Mouse (Mus musculus) heart, adult 2 months (tissue): ENCODE data around the gene Ahdc1. TPM values are rescaled to one million over a fixed set of nuclear protein-coding genes. Genes with fewer than 3 reads are reported as not detected.

ENCODE experiments used
- DNase-seq, 2 experiments: peaks; one replicate each; pipeline ENCODE4 v3.0.0; 2021
- H3K27ac ChIP-seq: fragments of 200-600 bp; 2 replicates; pipeline ENCODE4 v1.8.1; 2022
- H3K27me3 ChIP-seq: fragments of 200-500 bp; 2 replicates; pipeline ENCODE4 v1.6.1; 2012; ENCODE audit warnings: mild to moderate bottlenecking, low read length, inconsistent platforms, mixed read lengths; ENCODE audit not compliant: control insufficient read depth, insufficient read depth
- H3K36me3 ChIP-seq: fragments of 200-500 bp; 2 replicates; pipeline ENCODE4 v1.6.1; 2012; ENCODE audit warnings: low read length, inconsistent platforms; ENCODE audit not compliant: control insufficient read depth, insufficient read depth
- H3K4me1 ChIP-seq: fragments of 200-500 bp; 2 replicates; pipeline ENCODE4 v1.6.1; 2011; ENCODE audit warnings: low read length; ENCODE audit not compliant: control insufficient read depth, insufficient read depth
- H3K4me3 ChIP-seq: fragments of 200-600 bp; 2 replicates; pipeline ENCODE4 v1.8.1; 2022
- H3K79me2 ChIP-seq: fragments of 200-500 bp; replicated peaks from 2 replicates; pipeline ENCODE4 v1.6.1; 2012; ENCODE audit warnings: mild to moderate bottlenecking, inconsistent platforms, low read length, moderate library complexity, mixed read lengths; ENCODE audit not compliant: control insufficient read depth, insufficient read depth
- H3K9ac ChIP-seq: fragments of 200-500 bp; 2 replicates; pipeline ENCODE4 v1.6.1; 2012; ENCODE audit warnings: low read depth, mild to moderate bottlenecking, control low read depth, inconsistent platforms, low read length, mixed read lengths
- CTCF ChIP-seq: fragments of 200-600 bp; IDR thresholded peaks from 2 replicates; pipeline ENCODE4 v1.8.1; 2022; ENCODE audit warnings: antibody characterized with exemption, mild to moderate bottlenecking, moderate library complexity
- EP300 ChIP-seq: fragments of 200-500 bp; IDR thresholded peaks from 2 replicates; pipeline ENCODE4 v1.6.1; 2011; ENCODE audit warnings: low read depth, low read length, control low read depth; ENCODE audit not compliant: insufficient read depth
- POLR2A ChIP-seq: fragments of 200-500 bp; IDR thresholded peaks from 2 replicates; pipeline ENCODE4 v1.6.1; 2011; ENCODE audit warnings: mild to moderate bottlenecking, low read depth, low read length, control low read depth; ENCODE audit not compliant: insufficient read depth
- WGBS: fragments of 180-500 bp; shearing (Covaris S2); methylation state at CpG from one replicate; pipeline ENCODE4 v1.1.7; 2018; 5-methylcytosine and 5-hydroxymethylcytosine counted together
- intact Hi-C: fragments of 180-260 bp; cut with DNase I; formaldehyde crosslinking; loops from one replicate; pipeline ENCODE4 v1.15.1; 2025
- polyA plus RNA-seq: library from polyadenylated mRNA; depleted of rRNA; stranded (reverse); fragments of >200 nt; gene quantifications from 2 replicates; pipeline ENCODE4 v1.2.3, GENCODE M21; 2012
- total RNA-seq, 2 experiments: library from RNA; stranded (reverse); gene quantifications; 2 replicates each; pipeline ENCODE4 v1.2.3; 2021

The Ahdc1 gene
- total and polyA plus RNA-seq, 3 experiments, result 21.8 to 50.9 (median 42.6) TPM

DNA sequence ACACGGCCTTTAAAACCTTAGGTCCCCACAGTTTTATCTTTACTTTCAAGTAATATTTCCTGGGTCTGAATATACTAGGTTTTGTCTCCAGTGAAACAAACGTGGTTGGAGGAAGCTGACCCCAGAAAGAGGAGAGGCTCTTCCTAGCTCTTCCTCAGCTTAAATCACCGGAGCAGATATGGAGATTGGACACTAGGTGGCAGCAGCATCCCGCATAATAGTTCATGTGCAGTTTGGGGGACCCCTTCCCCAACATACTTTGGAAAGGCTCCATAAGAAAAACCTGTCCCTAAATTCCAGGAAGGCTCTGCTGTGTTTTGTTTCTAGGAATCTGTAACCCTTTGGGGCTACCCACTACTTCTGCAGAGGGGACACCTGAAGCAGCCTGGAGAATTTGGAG, 1.9 kb upstream of the Ahdc1 start:
- peak; percentile 87 for TF ChIP-seq EP300
- no peak for TF ChIP-seq POLR2A
- peak; percentile 90 for TF ChIP-seq CTCF
- intact Hi-C loops, result loop anchor here (1.0 to 2.0 kb wide), 2 partner anchors 204 to 288 kb away; partner anchors contain the start of genes Cd164l2 and Gpr3
- 2% methylated on average over 4 of the region's 4 CpGs for WGBS
- Histone ChIP-seq H3K4me3 (no peak overlapping the region), H3K27me3 (no peaks in the 10 kb centered on the region), H3K4me1 (peaks cover 3% of the 10 kb centered on the region), H3K27ac (no peak overlapping the region), H3K79me2 (no peaks in the 10 kb centered on the region), H3K9ac (no peak overlapping the region), H3K36me3 (no peaks in the 10 kb centered on the region)
- peak; percentile 49 to 78 for DNase-seq

DNA sequence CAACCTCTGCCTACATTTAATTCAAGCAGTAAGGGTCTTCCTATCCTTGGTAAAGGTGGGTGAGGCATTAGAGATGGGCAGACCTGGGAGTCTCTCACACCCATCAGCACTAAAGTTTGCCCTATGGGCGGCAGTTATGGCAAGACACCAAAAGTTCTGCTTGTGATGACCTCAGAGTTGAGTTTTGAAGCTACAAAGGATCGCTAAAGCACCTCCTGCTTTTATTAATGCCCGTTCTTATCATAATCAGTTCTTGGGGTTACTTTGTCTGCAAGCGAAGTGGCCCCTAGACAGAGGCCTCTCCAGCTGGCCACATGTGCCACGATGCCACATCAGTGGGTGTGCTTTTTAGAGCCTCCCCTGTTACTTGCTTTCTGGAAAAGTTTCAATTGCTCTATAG, 1.4 kb upstream of the Ahdc1 start:
- intact Hi-C loops, result loop anchor here (1.0 to 5.0 kb wide), 3 partner anchors 193 to 288 kb away; partner anchors contain the start of genes Cd164l2 and Gpr3
- TF ChIP-seq POLR2A (no peak), EP300 (no peak), CTCF (no peak)
- Histone ChIP-seq H3K36me3 (no peaks in the 10 kb centered on the region), H3K9ac (no peak overlapping the region), H3K79me2 (no peaks in the 10 kb centered on the region), H3K4me3 (no peak overlapping the region), H3K27me3 (no peaks in the 10 kb centered on the region), H3K4me1 (peaks cover 3% of the 10 kb centered on the region), H3K27ac (no peak overlapping the region)
- DNase-seq, result no peak
- 65% methylated on average over 5 of the region's 5 CpGs for WGBS

DNA sequence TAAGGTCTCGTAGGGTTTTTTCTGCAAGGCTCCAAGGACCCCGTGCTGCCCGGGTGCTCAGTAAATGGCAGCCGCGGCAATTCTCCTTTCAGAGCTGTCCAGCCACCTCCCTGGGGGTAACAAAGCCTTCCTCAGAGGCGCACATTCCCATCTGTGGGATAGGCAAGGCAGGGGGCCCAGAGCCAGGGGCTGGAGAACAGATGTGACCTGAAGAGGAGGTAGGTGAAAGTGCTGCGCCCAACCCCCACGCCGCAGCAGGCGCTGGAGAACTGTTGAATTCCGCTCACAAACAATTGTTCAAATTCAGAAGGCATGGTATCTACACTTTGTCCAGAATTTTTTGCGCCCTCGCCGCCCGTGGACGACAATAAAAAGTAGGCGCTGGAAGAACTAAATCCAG, 449 bp upstream of the Ahdc1 start:
- Histone ChIP-seq H3K4me1 (peaks cover 5% of the 10 kb centered on the region), H3K9ac (0 out of 2 replicates have a peak overlapping the region, but pooled peaks have one; percentile 32), H3K4me3 (peak overlapping the region; percentile 99), H3K27ac (peak overlapping the region; percentile 96), H3K27me3 (no peaks in the 10 kb centered on the region), H3K36me3 (no peaks in the 10 kb centered on the region), H3K79me2 (no peaks in the 10 kb centered on the region)
- intact Hi-C loops, result loop anchor here (1.0 to 5.0 kb wide), 3 partner anchors 28 to 192 kb away; no protein-coding TSS in a partner anchor
- DNase-seq, result peak; percentile 36 to 43
- WGBS, result 6% methylated on average over 17 of the region's 17 CpGs
- TF ChIP-seq CTCF (no peak), EP300 (no peak), POLR2A (no peak)

DNA sequence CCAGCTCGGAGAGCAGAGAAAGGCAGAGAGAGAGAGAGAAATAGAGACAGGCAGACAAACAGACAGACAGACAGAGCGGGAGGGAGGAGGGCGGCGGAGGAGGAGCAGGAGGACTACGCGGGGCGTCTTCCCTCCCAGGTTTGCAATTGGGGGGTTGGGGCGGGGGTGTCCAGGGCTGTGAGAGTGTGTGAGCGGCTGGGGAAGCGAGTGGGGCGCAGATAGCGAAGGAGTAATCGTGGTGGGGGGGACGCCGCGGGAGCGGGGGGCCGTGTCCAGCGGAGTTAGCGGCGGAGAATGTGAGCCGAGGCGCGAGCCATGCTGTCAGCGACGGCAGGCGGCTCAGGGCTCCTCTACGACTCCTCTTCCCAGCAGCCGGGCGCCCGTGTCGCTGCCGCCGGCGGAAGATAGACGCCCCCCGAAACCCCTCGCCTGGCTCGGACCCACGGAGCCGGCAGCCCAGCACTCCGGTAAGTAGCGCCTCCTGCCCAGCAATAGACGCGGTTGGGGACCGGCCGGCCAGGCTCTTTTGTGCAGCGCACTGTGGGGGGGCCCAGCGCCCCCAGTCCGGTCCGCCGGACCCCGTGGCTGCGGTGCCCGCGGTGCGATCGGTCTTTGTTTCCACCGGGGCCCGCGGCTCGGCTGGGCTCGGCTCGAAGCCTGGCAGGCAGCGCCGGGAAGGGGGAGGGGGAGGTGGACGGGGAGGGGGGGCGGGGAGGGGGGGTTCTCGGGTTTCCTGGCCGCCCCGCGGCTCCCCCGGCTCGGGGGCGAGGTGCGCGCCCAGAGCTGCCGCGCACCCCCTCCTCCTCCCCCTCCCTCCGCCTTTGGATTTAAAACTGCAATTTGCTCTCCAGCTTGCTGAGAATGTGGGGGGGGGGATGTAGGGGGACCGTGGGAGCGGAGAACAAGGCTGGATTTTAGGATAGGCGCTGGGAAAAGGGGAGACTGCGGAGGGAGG, 1.0 kb downstream of the Ahdc1 start:
- Histone ChIP-seq H3K27me3 (no peaks in the 10 kb centered on the region), H3K9ac (peak overlapping the region; percentile 95), H3K36me3 (no peaks in the 10 kb centered on the region), H3K79me2 (no peaks in the 10 kb centered on the region; the same call in 1 of the 2 replicates), H3K4me3 (peak overlapping the region; percentile 99), H3K4me1 (peaks cover 11% of the 10 kb centered on the region), H3K27ac (peak overlapping the region; percentile 96)
- 1% methylated on average over 72 of the region's 84 CpGs for WGBS
- intact Hi-C loops, result loop anchor here (1.0 to 5.0 kb wide), 4 partner anchors 26 to 190 kb away; no protein-coding TSS in a partner anchor
- TF ChIP-seq CTCF, result no peak
- no peak for TF ChIP-seq POLR2A
- no peak for TF ChIP-seq EP300
- peak; percentile 77 to 79 for DNase-seq

DNA sequence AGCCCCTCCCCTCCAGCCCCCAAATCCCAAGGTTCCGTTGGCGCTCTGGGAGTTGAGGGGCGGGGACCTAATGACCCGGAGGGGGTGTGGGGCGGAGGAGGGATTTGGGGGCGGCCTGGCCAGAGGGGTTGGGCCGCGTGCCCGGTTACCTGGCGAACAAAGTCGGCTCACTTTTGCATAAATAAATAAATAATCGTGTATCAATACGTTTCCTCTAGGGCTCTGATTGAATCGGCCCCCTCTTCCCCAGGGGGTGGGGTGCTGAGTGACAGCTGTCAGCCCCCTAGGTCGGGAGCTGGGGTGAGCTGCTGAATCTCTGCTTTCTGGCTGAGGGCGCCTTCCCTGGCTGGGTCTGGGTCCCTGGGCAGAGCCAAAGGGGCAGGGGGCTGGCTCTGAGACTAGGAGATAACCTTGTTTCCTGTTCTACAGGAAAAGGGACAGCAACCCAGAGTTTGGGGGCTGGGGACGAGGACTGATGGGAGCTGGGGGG, 1.8 kb downstream of the Ahdc1 start:
- H3K36me3 ChIP-seq, result no peaks in the 10 kb centered on the region
- under 1% methylated on average over 17 of the region's 17 CpGs for WGBS
- peak overlapping the region; percentile 96 for H3K27ac ChIP-seq
- peaks cover 2% of the 10 kb centered on the region for H3K79me2 ChIP-seq
- peak overlapping the region; percentile 99 for H3K4me3 ChIP-seq
- intact Hi-C loops, result loop anchor here (2.0 to 5.0 kb wide), 2 partner anchors 120 to 189 kb away; no protein-coding TSS in a partner anchor
- peaks cover 15% of the 10 kb centered on the region for H3K4me1 ChIP-seq
- H3K9ac ChIP-seq, result peak overlapping the region; percentile 71
- DNase-seq, result peak; percentile 56 to 66
- no peak for TF ChIP-seq CTCF
- no peak for TF ChIP-seq EP300
- no peak for TF ChIP-seq POLR2A
- no peaks in the 10 kb centered on the region for H3K27me3 ChIP-seq
